Mouse (Mus musculus) embryonic fibroblast, embryonic 13.5 days (primary cell): Measurements from ENCODE around the gene Zfp622. TPM values are rescaled to one million over a fixed set of nuclear protein-coding genes. Genes with fewer than 3 reads are reported as not detected.

ENCODE experiments used
- H3K27ac ChIP-seq: 2 replicates; pipeline ENCODE4 v1.5.1; 2012; ENCODE audit warnings: low read length, control low read depth, inconsistent platforms; ENCODE audit not compliant: insufficient read depth
- H3K4me1 ChIP-seq: 2 replicates; pipeline ENCODE4 v1.6.1; 2011; ENCODE audit warnings: low read length; ENCODE audit not compliant: control insufficient read depth, insufficient read depth
- H3K4me3 ChIP-seq: 2 replicates; pipeline ENCODE4 v1.5.1; 2011; ENCODE audit warnings: mild to moderate bottlenecking, control low read depth, low read length; ENCODE audit not compliant: insufficient read depth
- CTCF ChIP-seq: IDR thresholded peaks from 2 replicates; pipeline ENCODE4 v1.5.1; 2011; ENCODE audit warnings: mild to moderate bottlenecking, control low read depth, low read length, moderate library complexity, borderline replicate concordance; ENCODE audit not compliant: insufficient read depth
- POLR2A ChIP-seq: IDR thresholded peaks from 2 replicates; pipeline ENCODE4 v1.6.1; 2011; ENCODE audit warnings: low read depth, mild to moderate bottlenecking, control low read depth, low read length, moderate library complexity
- polyA plus RNA-seq: library from polyadenylated mRNA; stranded (reverse); fragments of >200 nt; gene quantifications from 2 replicates; pipeline ENCODE4 v1.2.4, GENCODE M21; 2011; ENCODE audit warnings: low read depth; ENCODE audit not compliant: missing spikeins, insufficient read length

Gene Zfp622
- polyA plus RNA-seq, 1 experiment: 54.3 TPM

DNA sequence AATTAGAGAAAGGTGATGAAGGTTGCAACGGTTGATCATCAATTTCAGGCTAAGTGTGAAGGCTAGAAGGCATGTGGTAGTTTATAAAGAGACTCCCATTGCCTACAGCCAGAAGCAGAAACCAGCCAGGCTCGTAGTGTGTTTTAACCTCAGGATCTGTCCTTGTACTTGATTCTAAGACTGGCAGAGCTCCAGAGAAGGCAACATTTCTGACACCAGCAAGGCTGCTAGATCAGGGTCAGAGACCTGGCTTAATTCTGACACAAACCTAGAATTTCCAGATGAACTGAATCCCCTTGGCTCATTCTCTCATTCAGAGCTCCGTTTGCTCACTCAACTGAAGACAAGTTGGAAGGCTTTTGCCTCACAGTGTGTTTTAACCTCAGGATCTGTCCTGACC, 24.5 kb downstream of the Zfp622 start:
- Histone ChIP-seq H3K4me3 (no peak overlapping the region), H3K4me1 (no peaks in the 10 kb centered on the region), H3K27ac (no peak overlapping the region)
- no peak for TF ChIP-seq CTCF
- TF ChIP-seq POLR2A: no peak

DNA sequence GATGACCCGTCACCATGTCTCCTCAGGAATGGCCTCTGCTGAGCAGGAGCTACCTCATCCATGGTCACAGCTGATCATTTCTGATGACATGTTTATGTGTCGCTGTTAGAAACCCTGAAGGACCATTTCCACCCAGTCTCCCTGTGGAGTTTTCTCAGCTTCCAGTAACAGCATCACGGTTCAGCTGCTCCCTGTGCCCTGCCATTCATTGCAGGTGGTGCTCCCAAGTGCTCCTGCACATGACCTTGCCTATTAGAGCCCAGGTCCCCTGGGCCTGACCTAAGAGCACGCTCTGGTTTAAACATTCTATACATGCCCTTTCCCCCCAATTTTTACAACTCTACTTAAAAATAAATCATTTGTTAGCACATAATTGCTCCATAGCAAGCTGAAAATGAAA, 28.7 kb downstream of the Zfp622 start:
- Histone ChIP-seq H3K4me3 (no peak overlapping the region), H3K4me1 (no peaks in the 10 kb centered on the region), H3K27ac (no peak overlapping the region)
- no peak for TF ChIP-seq CTCF
- no peak for TF ChIP-seq POLR2A

DNA sequence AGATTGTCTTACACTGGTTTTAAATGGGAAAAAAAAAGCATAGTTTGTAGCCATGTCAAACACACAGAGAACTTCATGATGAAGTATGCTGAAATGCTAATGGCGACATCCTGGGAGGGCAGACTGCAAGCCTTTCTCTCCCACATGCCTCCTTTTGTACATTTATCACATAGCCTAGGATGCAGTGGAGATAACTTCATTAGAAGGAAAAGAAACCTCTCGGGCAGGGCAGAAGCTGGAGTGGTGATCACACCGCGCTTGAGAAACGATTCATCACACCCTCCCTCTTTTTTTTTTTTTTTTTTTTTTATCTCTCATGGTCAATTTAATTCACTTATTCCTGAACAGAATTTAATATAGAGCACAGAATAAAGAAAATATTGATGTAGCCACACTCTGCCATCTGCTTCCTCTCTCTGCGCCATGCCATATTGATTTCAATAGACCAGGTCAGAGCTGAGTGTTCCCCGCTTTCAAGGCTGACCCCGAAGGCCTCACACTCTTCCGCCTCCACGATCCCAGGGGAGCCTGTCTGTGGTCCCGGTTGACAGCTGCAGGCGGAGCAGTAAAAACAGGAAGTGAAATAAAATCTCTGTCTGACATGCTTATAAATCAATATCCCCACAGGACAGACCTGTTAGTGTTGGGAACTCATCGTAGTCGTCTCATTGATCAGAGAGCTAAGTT, 32.0 kb downstream of the Zfp622 start:
- TF ChIP-seq POLR2A: no peak
- TF ChIP-seq CTCF: no peak
- Histone ChIP-seq H3K4me1 (no peaks in the 10 kb centered on the region), H3K27ac (no peak overlapping the region), H3K4me3 (no peak overlapping the region)

DNA sequence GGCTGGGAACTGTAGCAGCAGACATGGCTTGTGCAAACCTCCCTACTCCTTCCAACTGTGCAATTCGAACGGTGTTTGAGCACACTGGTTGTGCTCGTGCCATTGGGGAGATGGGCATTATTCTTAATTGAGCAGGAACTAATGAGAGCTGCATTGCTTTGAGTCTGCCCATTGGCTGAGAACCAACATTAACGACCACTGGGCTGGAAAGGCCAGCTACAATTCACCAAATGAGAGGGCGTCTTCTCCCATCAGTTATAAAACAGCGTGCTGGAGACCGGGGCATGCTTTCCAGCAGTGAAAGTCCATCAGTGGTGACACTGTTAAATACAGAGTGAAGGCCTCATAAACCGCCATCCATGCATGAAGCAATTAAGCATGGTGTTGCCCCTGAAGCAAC, 37.6 kb downstream of the Zfp622 start:
- no peak overlapping the region for H3K4me3 ChIP-seq
- no peak for TF ChIP-seq CTCF
- no peak for TF ChIP-seq POLR2A
- H3K4me1 ChIP-seq: no peaks in the 10 kb centered on the region
- no peak overlapping the region for H3K27ac ChIP-seq

DNA sequence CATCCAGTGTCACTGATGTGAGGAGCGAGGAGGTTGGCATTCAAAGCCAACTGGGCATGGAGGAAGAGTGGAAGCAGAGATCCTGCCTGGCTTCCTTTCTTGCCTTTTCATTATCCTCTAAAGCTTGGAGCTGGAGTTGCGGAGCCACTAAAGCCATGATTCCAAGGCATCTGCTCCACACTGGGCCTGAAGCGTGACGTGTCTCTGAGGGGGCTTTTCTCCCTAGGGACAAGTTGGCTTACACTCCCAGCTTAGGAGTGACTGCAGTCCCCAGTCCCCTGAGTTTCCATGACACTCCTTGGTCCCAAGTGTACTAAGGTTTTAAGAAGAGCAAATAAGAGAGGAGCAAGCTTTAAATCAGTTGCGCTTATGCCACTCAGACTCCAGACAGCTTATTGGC, 38.5 kb downstream of the Zfp622 start:
- no peak for TF ChIP-seq CTCF
- no peak for TF ChIP-seq POLR2A
- Histone ChIP-seq H3K4me3 (no peak overlapping the region), H3K4me1 (no peaks in the 10 kb centered on the region), H3K27ac (no peak overlapping the region)

DNA sequence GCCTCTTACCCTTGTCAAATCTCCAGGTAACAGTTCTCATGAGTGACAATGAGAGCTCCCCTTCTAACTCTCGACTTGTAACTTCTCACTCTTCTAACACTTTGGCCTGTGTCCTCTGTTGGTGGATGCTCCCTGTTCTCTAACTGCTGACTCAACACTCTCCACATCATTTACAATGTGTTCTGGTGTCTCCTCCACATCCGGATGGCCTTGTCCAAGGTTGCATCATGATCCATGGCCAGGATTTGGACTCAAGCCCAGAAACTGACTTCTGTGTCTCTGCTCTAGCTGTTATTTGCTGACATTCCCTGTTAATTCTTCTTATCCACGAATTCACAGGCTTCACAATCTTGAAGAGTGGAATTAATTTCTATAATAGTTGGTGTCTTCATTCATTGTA, 47.5 kb downstream of the Zfp622 start:
- Histone ChIP-seq H3K4me3 (no peak overlapping the region), H3K4me1 (no peaks in the 10 kb centered on the region)
- no peak for TF ChIP-seq POLR2A
- no peak for TF ChIP-seq CTCF

DNA sequence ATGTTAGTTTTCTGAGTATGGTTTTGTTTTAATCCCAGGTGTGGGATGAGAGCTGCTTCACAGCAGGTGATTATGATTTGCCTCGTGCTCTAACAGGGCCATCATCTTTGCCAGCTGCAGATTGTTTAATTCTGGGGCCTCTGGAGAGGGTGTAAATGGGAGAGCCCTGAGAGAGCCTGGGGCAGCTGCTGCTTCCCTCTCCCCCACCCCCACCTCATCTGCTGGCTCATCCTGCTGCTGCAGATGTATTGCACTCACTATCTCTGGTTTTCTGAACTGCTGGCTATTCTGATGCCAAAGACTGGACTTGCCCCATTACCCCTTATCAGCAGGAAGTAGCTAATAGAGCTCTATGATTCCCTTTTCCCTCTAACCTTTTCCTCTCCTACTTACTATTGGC, 56.4 kb downstream of the Zfp622 start:
- H3K4me3 ChIP-seq: no peak overlapping the region
- no peak overlapping the region for H3K27ac ChIP-seq
- no peaks in the 10 kb centered on the region for H3K4me1 ChIP-seq
- TF ChIP-seq POLR2A (no peak), CTCF (no peak)

More for the DNA sequence above, 47.5 kb downstream of the Zfp622 start:
- no peak overlapping the region for H3K27ac ChIP-seq

DNA sequence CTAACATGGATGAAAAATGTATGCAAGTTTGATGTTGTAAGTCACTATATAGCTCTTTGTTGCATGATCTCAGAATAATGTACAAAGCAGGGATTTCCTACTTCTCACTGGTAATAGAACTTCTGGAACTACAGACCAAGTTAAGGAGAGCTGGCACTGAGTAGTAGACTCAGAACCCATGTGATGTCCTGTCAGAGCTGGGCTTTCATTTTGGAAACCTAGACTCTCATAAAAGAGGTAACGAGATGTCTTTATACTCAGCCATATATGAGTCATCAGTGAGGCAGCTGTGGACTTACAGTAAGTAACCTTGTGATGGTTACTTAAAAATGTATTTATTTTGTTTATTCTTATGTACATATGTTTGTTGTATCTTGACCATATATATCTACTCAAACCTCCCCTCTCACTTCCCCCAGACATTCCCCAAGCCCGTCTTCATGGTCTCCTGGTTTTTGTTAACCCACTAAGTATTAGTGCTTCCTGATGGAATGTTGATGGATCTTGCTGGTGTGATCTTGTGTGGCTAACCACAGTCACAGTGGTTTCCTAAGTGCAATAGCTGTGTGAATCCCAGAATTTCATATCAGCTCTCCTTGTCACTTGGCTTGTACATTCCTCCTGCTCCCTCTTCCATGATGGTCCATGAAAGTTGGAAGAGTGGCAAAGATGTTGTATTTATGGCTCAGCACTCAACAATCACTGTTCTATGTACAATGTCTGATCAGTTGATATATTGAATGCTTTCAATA, 57.2 kb downstream of the Zfp622 start:
- no peak for TF ChIP-seq POLR2A
- TF ChIP-seq CTCF: no peak
- no peak overlapping the region for H3K4me3 ChIP-seq
- H3K4me1 ChIP-seq: no peaks in the 10 kb centered on the region
- no peak overlapping the region for H3K27ac ChIP-seq

Other genes starting within 250 kb of the Zfp622 start
- gene Retreg1, start 141.2 kb upstream of the Zfp622 start, polyA plus RNA-seq: 8.2 and 8.9 TPM in 2 replicates